Mouse (Mus musculus) embryo, embryonic 9.5 days (tissue): ENCODE data around the gene Ranbp3.

Experiments used
- DNase-seq: peaks from one replicate; pipeline ENCODE4 v3.0.0-alpha.2; 2017; ENCODE audit errors: extremely low spot score

Gene Ranbp3

GRCm38 (mm10) chr17:56727029-56727649 is 54.0 kb downstream of the Ranbp3 start:
- DNase-seq: peak; percentile 47

DNA sequence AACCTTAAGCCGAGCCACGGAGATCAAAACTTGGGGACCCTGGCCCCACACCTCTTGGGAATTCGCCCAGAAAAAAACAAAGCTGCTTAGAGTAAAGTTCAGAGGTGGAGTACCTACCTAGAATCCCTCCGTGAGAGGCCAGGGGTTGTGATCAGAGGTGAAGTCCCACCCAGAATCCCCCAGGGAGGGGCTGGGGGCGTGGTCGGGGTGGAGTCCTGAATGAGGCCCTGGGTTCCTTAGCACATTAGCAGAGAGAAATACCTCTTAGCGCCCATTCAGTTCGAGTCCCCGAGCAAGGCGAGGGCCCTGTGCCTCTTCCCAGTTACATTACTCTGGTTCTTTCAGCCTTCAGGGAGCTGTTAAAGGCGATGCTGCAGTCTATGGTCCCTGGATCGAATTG is 54.6 kb downstream of the Ranbp3 start:
- peak; percentile 59 for DNase-seq

DNA sequence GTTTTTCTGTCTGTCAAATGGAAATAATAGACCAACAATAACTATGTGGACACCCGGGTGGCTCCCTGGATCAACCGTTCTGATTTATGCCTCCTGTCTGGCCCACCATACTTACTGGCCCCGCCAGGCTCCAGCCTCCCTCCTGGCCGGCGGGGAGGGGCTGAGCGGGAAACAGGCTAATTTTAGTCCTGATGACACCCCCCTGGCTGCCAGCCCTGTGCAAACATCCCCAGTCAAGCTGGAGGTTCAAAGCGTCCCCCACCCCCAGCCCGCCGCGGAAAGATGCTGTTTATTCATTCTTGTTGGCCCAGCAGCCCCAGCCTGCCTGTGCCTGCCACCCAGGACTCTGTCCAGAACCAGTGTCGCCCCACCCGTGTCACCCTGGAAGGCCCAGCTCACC is 55.0 kb downstream of the Ranbp3 start:
- DNase-seq: no peak

GRCm38 (mm10) chr17:56729151-56729550 is 56.1 kb downstream of the Ranbp3 start:
- DNase-seq: no peak

DNA sequence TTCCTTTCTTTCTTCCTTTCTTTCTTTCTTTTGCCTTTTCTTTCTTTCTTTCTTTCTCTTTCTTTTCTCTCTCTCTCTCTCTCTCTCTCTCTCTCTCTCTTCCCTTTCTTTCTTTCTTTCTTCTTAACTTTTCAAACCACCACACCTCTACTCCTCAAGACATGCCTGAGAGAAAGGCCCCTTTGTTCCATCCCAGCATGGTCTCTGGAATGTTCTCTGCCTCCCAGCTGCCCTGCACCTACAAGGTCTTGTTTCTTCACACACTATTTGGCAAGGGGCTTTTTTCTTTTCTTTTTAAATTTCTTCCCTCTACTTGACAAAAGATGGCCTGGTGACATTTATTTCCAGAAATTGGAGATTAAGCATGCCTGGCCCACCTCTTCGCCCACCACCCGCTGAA is 56.6 kb downstream of the Ranbp3 start:
- DNase-seq: no peak

- DNase-seq: no peak
Observed at GRCm38 (mm10) chr17:56736534-56736933, 63.4 kb downstream of the Ranbp3 start.

GRCm38 (mm10) chr17:56738221-56738620 is 65.1 kb downstream of the Ranbp3 start:
- DNase-seq: no peak

DNA sequence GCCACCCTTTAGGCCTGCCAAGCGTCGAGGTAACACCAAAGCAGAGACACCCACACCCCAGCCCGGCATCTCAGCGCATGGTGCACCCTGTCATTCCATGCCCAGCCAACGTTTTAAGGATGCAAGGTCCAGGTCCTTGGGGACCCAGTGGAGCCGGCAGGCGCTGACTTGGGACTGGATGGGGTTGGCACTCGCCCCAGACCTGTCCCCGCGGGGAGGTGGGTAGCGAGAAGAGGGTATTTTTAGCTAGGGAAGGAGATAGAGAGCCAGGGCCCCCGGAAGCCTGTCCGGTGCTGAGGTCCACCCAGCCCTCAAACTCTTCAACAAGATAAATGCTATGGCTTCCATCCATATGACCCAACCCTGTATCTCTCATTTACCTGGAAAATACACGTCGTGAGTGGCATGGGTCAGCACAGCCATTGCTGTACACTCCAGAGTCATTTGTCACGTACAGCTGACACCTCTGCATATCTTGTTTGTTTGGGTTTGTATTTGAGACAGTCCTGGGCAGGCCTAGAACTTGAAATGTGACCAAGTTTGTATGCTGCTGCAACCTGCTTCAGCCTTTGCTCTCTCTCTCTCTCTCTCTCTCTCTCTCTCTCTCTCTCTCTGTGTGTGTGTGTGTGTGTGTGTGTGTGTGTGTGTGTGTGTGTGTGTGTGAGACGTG is 67.2 kb downstream of the Ranbp3 start:
- no peak for DNase-seq

- DNase-seq: no peak
Observed at GRCm38 (mm10) chr17:56740788-56741160, 67.7 kb downstream of the Ranbp3 start.

DNA sequence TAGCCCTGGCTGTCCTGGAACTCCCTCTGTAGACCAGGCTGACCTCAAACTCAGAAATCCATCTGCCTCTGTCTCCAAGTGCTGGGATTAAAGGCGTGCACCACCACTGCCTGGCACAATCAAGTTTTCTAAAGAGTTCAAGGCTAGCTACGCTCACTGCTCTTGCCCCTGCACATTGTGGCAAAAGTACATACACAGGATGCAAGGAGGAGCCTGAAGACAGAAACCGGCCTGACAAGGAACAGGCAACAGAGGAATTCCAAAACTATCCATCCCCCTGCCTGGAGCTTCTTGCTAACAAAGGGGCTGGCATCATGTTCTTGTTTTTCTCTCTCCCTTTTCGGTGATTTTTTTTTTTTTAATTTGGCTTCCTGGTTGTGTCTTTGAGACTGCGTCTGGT is 71.1 kb downstream of the Ranbp3 start:
- DNase-seq: no peak

DNA sequence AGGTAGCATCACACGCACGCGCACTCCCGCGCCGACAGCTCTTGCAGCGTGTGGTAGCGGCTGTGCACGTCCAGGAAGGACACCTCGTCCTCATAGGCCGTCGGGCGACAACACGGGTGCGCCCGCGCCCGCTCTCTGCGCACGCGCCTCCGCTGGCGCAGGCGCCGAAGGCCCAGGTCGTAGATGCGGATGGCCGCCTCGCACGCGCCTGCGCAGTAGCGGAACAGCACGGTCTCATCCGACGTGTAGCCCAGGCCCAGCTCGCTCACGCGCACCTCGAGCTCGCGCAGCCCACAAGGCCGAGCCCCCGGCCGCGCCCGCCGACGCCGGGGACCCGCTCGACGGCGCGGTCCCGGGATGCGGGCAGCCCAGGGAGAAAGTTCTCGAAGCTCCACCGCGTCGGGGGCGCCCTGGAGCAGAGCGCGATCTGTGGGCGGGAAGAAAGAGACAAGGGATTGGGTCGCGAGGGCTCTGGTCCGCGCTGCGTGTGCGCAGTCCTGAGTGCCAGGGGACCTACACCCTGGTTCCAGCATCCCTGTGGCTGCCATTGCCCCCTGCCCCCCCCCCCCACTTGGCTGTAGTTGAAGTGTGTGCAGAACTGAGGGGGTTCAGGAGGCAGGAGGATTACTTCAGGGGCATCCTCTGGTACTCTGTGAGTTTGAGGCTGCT is 78.4 kb downstream of the Ranbp3 start:
- DNase-seq: peak; percentile 66

DNA sequence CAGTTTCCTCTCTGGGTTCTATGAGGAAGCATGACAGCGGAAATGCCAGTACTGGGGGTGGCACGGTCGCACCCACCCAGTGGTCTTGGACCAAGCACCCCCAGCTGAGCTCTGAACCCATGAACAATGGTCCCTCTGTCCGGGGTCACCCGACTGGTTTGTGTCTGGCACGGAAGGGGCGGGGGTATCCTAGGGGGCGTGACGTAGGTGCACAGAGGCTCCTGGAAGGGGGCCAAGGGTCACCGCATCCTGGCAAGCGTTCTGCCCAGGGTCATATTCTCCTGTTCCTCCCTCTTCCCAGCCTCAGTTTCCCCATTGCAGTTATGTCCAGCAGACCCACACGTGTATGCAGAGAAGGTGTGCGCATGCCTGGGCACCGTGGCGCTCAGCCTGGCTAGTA is 80.4 kb downstream of the Ranbp3 start:
- no peak for DNase-seq

- no peak for DNase-seq
Observed at GRCm38 (mm10) chr17:56754271-56755185, 81.4 kb downstream of the Ranbp3 start.

DNA sequence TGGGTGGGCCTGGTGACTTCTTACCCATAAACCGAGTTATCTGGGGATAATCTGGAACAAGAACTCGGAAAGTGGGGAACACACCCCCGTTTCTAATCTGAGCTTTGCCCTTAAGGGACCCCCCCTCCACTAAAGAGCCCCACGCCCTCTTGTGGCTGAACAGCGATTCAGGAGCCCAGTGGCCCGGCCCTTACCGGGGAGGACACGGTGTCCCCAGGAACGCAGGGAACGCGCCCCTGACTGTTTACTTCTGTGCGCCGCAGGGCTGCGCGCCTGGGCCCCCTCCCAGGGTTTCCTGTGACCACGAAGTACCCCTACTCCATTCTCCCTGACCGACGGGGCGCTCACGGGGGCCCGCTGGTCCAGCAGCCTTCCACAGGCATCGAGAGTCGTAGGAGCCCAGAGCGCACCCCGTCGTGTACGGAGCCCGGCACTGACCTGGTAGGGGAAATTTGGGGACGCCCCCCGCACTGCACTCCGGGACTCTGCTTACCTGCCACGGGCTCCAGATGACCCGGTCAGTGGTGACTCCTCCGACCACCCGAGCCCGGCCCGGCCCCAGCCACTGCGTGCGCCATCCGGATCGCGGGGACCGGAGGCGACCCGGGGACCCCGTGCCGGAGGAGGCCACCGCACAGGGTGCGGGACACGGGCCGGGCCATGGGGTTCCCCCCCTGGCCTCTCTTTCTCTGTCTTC is 83.8 kb downstream of the Ranbp3 start:
- no peak for DNase-seq

- peak; percentile 87 for DNase-seq
Observed at GRCm38 (mm10) chr17:56757416-56758123, 84.5 kb downstream of the Ranbp3 start, which contains the start of gene Nrtn. Gene Nrtn, minus strand, starts transcription at chr17:56757530.

DNA sequence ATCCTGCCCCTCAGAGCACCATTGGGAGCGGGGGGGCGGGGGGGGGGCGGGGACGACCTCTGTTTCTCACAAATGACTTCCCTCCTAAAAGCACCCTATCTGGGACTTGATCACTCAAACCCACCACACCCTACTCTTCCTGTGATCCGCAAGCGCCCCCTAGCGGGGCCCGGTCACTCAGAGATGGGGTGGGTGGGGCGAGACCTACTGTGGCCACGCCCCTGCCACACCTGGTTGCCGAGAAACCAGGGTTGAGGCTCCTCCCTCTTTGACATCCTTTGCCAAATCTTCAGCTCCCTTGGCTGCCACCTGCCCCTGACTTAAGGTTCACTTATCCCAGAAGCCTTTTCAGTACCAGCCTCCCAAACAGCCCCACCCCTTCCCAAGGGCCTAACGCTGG is 85.0 kb downstream of the Ranbp3 start:
- DNase-seq: peak; percentile 73

DNA sequence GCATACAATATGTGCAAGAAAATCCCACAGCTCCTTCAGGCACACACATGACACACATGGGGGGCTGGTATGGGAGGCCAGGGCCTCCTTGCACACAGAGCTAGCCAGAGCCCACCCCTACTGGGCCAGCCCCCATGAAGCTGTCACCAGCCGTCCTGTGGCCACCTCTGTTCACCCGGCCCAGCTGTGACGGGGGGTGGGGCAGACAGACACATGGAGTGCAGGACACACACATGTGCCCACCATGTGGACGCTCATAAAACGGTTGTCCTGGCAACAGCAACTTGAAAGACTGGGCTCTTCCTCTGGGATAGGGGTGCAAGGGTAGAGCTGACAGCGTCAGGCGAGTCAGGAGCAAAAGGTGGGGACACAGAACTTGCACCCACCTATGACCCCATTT is 86.2 kb downstream of the Ranbp3 start:
- no peak for DNase-seq

- DNase-seq: no peak
Observed at GRCm38 (mm10) chr17:56761077-56761476, 88.0 kb downstream of the Ranbp3 start.
